Mouse (Mus musculus): ENCODE results near the gene Kirrel. TPM values are rescaled to one million over a fixed set of nuclear protein-coding genes. Genes with fewer than 3 reads are reported as not detected.

Gene Kirrel
- polyA plus RNA-seq, 1 experiment from 2014 or later = 4.4 TPM

DNA sequence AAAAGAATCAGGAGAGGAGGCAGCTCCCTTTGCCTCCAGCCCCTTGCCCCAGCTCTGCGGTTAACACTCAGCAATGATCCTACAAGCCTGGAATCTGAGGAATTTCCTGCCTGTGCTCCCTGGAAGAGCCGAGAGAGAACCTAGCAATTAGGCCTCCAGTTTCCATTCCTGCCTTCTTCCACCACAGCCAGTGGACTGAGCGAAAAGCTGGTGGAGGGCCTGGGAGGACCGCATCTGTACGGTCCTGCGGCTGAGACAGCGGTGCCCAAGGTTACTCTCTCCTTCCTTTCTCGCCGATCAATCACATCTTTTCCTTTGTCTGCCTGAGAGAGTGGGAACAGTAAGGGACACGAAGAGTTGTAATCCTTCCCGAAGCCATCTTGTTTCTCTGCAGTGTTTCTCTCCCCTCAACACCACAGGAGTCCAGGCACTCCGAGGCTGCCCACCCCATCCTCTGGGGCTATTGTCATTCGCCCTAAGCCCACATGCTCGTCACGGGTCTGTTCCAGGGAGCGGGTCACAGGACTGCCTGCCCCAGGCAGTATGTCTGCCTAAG is 23.8 kb downstream of the Kirrel start:
- H3K4me1 ChIP-seq (ENCODE audit: control insufficient read depth, insufficient read depth, low read depth, low read length) = peaks cover 40% of the 10 kb centered on the region
- peak; percentile 44 for ATAC-seq
- H3K9me3 ChIP-seq (ENCODE audit: control insufficient read depth, low read length) = no peaks in the 10 kb centered on the region
- no peak overlapping the region for H3K4me2 ChIP-seq (ENCODE audit: low read length)
- H3K27me3 ChIP-seq (replicated peaks; ENCODE audit: control insufficient read depth, insufficient read depth, low read length) = no peaks in the 10 kb centered on the region
- WGBS = 5% methylated on average over 16 of the region's 16 CpGs
- H3K36me3 ChIP-seq (ENCODE audit: control insufficient read depth, insufficient read depth, low read length) = no peaks in the 10 kb centered on the region
- peak overlapping the region; percentile 24; the same call in 1 of the 2 replicates for H3K9ac ChIP-seq (ENCODE audit: low read depth, low read length)
- H3K4me3 ChIP-seq (ENCODE audit: low read length) = no peak overlapping the region
- H3K27ac ChIP-seq (ENCODE audit: low read depth, low read length) = peak overlapping the region; percentile 49

GRCm38 (mm10) chr3:87150056-87150688 is 24.4 kb downstream of the Kirrel start:
- H3K27ac ChIP-seq (ENCODE audit: low read depth, low read length) = peak overlapping the region; percentile 49
- H3K4me3 ChIP-seq (ENCODE audit: low read length) = no peak overlapping the region
- H3K9me3 ChIP-seq (ENCODE audit: control insufficient read depth, low read length) = no peaks in the 10 kb centered on the region
- ATAC-seq = no peak
- H3K9ac ChIP-seq (ENCODE audit: low read depth, low read length) = peak overlapping the region; percentile 23; the same call in 1 of the 2 replicates
- peaks cover 39% of the 10 kb centered on the region for H3K4me1 ChIP-seq (ENCODE audit: control insufficient read depth, insufficient read depth, low read depth, low read length)
- H3K4me2 ChIP-seq (ENCODE audit: low read length) = no peak overlapping the region
- no peaks in the 10 kb centered on the region for H3K27me3 ChIP-seq (replicated peaks; ENCODE audit: control insufficient read depth, insufficient read depth, low read length)
- WGBS = 17% methylated on average over 8 of the region's 8 CpGs
- H3K36me3 ChIP-seq (ENCODE audit: control insufficient read depth, insufficient read depth, low read length) = no peaks in the 10 kb centered on the region

DNA sequence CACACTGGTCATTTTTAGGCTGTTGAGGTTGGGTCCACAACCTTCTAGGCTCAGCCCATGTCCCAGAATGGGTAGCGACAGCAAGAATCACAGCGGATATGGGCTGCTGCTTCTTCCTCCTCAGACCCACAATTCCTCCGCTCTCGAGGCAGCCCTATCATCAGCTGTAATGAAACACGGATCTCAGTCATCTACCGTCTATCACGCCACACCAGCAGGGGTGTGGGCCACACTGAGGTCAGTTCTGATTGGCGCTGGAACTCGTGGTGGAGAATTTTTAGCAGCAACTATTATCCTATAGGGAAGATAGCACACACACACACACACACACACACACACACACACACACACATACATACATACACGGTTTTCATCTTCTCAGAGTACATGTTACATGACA is 25.1 kb downstream of the Kirrel start:
- 57% methylated on average over 10 of the region's 10 CpGs for WGBS
- no peak for ATAC-seq
- no peak overlapping the region for H3K9ac ChIP-seq (ENCODE audit: low read depth, low read length)
- H3K27me3 ChIP-seq (replicated peaks; ENCODE audit: control insufficient read depth, insufficient read depth, low read length) = no peaks in the 10 kb centered on the region
- H3K4me2 ChIP-seq (ENCODE audit: low read length) = no peak overlapping the region
- H3K9me3 ChIP-seq (ENCODE audit: control insufficient read depth, low read length) = no peaks in the 10 kb centered on the region
- H3K27ac ChIP-seq (ENCODE audit: low read depth, low read length) = no peak overlapping the region
- H3K4me1 ChIP-seq (ENCODE audit: control insufficient read depth, insufficient read depth, low read depth, low read length) = peaks cover 37% of the 10 kb centered on the region
- no peaks in the 10 kb centered on the region for H3K36me3 ChIP-seq (ENCODE audit: control insufficient read depth, insufficient read depth, low read length)
- H3K4me3 ChIP-seq (ENCODE audit: low read length) = no peak overlapping the region

- no peaks in the 10 kb centered on the region for H3K9me3 ChIP-seq (ENCODE audit: control insufficient read depth, low read length)
- H3K36me3 ChIP-seq (ENCODE audit: control insufficient read depth, insufficient read depth, low read length) = no peaks in the 10 kb centered on the region
- WGBS = 43% methylated on average over 6 of the region's 6 CpGs
- ATAC-seq = no peak
- H3K4me2 ChIP-seq (ENCODE audit: low read length) = no peak overlapping the region
- peaks cover 8% of the 10 kb centered on the region for H3K4me1 ChIP-seq (ENCODE audit: control insufficient read depth, insufficient read depth, low read depth, low read length)
- no peaks in the 10 kb centered on the region for H3K27me3 ChIP-seq (replicated peaks; ENCODE audit: control insufficient read depth, insufficient read depth, low read length)
- no peak overlapping the region for H3K27ac ChIP-seq (ENCODE audit: low read depth, low read length)
- no peak overlapping the region for H3K9ac ChIP-seq (ENCODE audit: low read depth, low read length)
- no peak overlapping the region for H3K4me3 ChIP-seq (ENCODE audit: low read length)
Measured at GRCm38 (mm10) chr3:87144476-87145240, 29.9 kb downstream of the Kirrel start.

- no peak overlapping the region for H3K4me3 ChIP-seq (ENCODE audit: low read length)
- no peak overlapping the region for H3K4me2 ChIP-seq (ENCODE audit: low read length)
- no peaks in the 10 kb centered on the region for H3K36me3 ChIP-seq (ENCODE audit: control insufficient read depth, insufficient read depth, low read length)
- WGBS = 68% methylated on average over 5 of the region's 5 CpGs
- no peaks in the 10 kb centered on the region for H3K9me3 ChIP-seq (ENCODE audit: control insufficient read depth, low read length)
- ATAC-seq = peak; percentile 75
- peaks cover 7% of the 10 kb centered on the region for H3K4me1 ChIP-seq (ENCODE audit: control insufficient read depth, insufficient read depth, low read depth, low read length)
- no peaks in the 10 kb centered on the region for H3K27me3 ChIP-seq (replicated peaks; ENCODE audit: control insufficient read depth, insufficient read depth, low read length)
- no peak overlapping the region for H3K9ac ChIP-seq (ENCODE audit: low read depth, low read length)
- H3K27ac ChIP-seq (ENCODE audit: low read depth, low read length) = no peak overlapping the region
Measured at GRCm38 (mm10) chr3:87140284-87140683, 34.3 kb downstream of the Kirrel start.

GRCm38 (mm10) chr3:87136782-87137181 is 37.8 kb downstream of the Kirrel start:
- Histone ChIP-seq H3K9me3 (ENCODE audit: control insufficient read depth, low read length) (no peaks in the 10 kb centered on the region), H3K36me3 (ENCODE audit: control insufficient read depth, insufficient read depth, low read length) (no peaks in the 10 kb centered on the region), H3K4me1 (ENCODE audit: control insufficient read depth, insufficient read depth, low read depth, low read length) (no peaks in the 10 kb centered on the region; the same call in none of the 2 replicates), H3K9ac (ENCODE audit: low read depth, low read length) (no peak overlapping the region), H3K27me3 (replicated peaks; ENCODE audit: control insufficient read depth, insufficient read depth, low read length) (no peaks in the 10 kb centered on the region), H3K27ac (ENCODE audit: low read depth, low read length) (no peak overlapping the region), H3K4me3 (ENCODE audit: low read length) (no peak overlapping the region), H3K4me2 (ENCODE audit: low read length) (no peak overlapping the region)
- no peak for ATAC-seq
- WGBS = 47% methylated on average over 7 of the region's 7 CpGs

- H3K9ac ChIP-seq (ENCODE audit: low read depth, low read length) = no peak overlapping the region
- no peak overlapping the region for H3K27ac ChIP-seq (ENCODE audit: low read depth, low read length)
- no peak overlapping the region for H3K4me3 ChIP-seq (ENCODE audit: low read length)
- ATAC-seq = no peak
- H3K27me3 ChIP-seq (replicated peaks; ENCODE audit: control insufficient read depth, insufficient read depth, low read length) = no peaks in the 10 kb centered on the region
- H3K9me3 ChIP-seq (ENCODE audit: control insufficient read depth, low read length) = no peaks in the 10 kb centered on the region
- H3K4me1 ChIP-seq (ENCODE audit: control insufficient read depth, insufficient read depth, low read depth, low read length) = peaks cover 9% of the 10 kb centered on the region
- H3K36me3 ChIP-seq (ENCODE audit: control insufficient read depth, insufficient read depth, low read length) = no peaks in the 10 kb centered on the region
- H3K4me2 ChIP-seq (ENCODE audit: low read length) = no peak overlapping the region
Measured at GRCm38 (mm10) chr3:87134951-87135350, 39.6 kb downstream of the Kirrel start.

DNA sequence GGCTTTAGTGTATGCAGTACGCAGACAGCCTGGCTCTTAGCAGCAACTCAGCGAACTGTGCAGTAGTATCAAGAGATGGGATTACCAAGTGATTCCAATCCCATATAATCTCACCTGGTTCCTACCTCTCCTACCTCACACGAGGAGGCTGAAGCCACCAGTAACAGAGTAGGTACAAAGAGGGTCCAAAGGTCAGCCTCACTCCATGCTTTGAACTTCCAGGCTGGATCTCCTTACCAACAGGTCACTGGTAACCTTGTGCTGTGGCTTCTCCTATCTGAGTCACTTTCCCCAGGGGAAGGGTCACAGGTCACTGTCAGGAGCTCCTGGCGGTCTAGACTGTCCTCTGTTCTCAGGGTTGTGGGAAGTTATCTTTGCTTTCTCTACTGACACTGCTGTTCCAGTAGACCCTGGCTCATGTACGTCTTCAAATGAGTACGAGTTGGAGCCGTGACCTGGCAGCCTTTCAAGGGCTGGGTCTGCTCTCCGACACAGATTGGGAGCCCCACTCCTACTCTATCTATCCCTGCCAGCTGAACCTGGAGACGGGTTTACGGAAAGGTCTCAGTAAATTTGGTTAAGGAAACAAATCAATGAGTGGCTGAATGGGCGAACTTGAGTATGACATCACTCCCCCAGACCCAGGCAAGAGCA is 42.7 kb downstream of the Kirrel start:
- H3K36me3 ChIP-seq (ENCODE audit: control insufficient read depth, insufficient read depth, low read length) = no peaks in the 10 kb centered on the region
- ATAC-seq = no peak
- WGBS = 70% methylated on average over 11 of the region's 11 CpGs
- H3K4me1 ChIP-seq (ENCODE audit: control insufficient read depth, insufficient read depth, low read depth, low read length) = peaks cover 9% of the 10 kb centered on the region
- no peaks in the 10 kb centered on the region for H3K27me3 ChIP-seq (replicated peaks; ENCODE audit: control insufficient read depth, insufficient read depth, low read length)
- H3K4me3 ChIP-seq (ENCODE audit: low read length) = no peak overlapping the region
- no peaks in the 10 kb centered on the region for H3K9me3 ChIP-seq (ENCODE audit: control insufficient read depth, low read length)
- H3K4me2 ChIP-seq (ENCODE audit: low read length) = no peak overlapping the region
- H3K9ac ChIP-seq (ENCODE audit: low read depth, low read length) = no peak overlapping the region
- no peak overlapping the region for H3K27ac ChIP-seq (ENCODE audit: low read depth, low read length)

DNA sequence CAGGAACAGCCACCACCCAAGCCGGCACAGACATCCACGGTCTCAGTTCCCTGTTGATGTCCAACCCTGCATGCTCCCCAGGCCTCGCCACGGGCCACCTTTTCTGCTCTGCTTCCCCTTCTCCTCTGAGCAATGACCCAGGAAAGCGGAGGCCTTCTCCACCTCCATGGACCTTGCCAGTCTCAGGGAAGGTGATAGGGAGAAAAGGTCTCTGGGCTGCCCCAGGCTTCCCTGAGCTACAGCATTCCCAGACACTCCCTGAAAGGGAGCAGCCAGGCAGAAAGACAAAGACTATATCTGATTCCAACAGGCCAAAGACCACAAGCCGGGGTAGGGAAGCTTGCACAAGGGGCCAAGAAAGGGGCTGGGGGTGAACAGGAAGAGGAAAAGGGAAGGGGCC is 43.6 kb downstream of the Kirrel start:
- H3K27me3 ChIP-seq (replicated peaks; ENCODE audit: control insufficient read depth, insufficient read depth, low read length) = no peaks in the 10 kb centered on the region
- no peak overlapping the region for H3K4me2 ChIP-seq (ENCODE audit: low read length)
- no peaks in the 10 kb centered on the region for H3K36me3 ChIP-seq (ENCODE audit: control insufficient read depth, insufficient read depth, low read length)
- no peak overlapping the region for H3K4me3 ChIP-seq (ENCODE audit: low read length)
- 35% methylated on average over 6 of the region's 6 CpGs for WGBS
- H3K4me1 ChIP-seq (ENCODE audit: control insufficient read depth, insufficient read depth, low read depth, low read length) = peaks cover 9% of the 10 kb centered on the region
- no peak overlapping the region for H3K27ac ChIP-seq (ENCODE audit: low read depth, low read length)
- no peaks in the 10 kb centered on the region for H3K9me3 ChIP-seq (ENCODE audit: control insufficient read depth, low read length)
- H3K9ac ChIP-seq (ENCODE audit: low read depth, low read length) = no peak overlapping the region
- ATAC-seq = no peak; the same call in 1 of the 2 replicates
